Mouse (Mus musculus) skeletal muscle tissue, adult 2 months (tissue): ENCODE data around the gene Zfp706.

Experiments
- DNase-seq: peaks from one replicate; pipeline ENCODE4 v3.0.0-alpha.2; 2012; ENCODE audit warnings: low read depth, low spot score

Gene Zfp706

GRCm38 (mm10) chr15:37007233-37007958 lies at the start of gene Zfp706:
Gene Zfp706, minus strand, starts transcription at chr15:37007773.
- peak; percentile 99 for DNase-seq

DNA sequence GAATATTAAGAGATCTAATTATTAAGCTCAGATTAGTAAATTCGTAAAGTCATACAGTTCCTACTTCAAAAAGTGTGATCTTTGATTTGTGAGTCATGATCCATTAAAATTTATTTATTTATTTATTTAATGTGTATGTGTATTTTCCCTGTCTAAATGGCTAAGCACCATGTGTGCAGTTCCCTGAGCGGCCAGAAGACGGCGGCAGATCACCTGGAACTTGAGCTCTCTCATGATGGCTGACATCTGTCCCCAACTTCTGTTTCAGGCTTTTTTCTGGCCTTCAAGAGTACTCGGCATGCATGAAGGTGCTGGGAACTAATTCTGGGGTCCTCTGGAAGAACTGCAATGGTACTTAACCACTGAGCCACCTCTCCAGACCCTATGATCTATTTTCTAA lies 47.0 kb upstream of the Zfp706 start:
- DNase-seq = no peak

DNA sequence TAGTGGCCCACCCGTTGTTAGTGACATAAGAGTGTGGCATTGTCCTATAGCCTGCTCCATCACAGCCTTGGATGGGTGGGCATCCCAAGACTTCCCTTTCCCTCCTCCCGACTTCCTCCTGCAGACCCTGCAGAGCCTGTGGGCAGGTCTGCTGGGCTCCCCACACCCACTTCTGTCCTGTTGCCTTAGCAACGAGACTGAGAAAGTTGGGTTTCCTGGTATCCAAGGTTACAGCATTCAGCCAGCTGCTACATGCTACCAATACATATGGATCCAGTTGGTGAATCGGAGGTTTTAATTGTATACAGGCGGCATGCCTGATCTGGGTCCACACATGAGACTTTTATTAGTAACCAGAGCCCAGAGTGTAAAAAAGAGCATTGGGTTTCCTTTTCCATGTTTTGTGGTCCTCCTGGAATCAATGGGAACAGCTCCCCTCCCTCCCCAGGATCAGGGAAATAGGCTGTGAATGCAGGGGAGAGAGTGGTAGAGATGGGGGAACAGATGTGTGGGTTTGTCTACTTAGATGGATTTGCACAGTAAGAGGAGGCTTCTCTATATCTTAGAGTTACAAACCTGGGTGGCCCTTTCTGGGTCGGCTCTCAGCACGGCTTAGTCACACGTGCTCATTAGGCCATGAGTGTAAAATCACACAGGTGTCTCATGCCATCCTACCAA lies 45.7 kb upstream of the Zfp706 start:
- DNase-seq = no peak

- DNase-seq = no peak
Measured at GRCm38 (mm10) chr15:37047403-37047802, 39.8 kb upstream of the Zfp706 start.

- no peak for DNase-seq
Measured at GRCm38 (mm10) chr15:37046586-37046985, 39.0 kb upstream of the Zfp706 start.

DNA sequence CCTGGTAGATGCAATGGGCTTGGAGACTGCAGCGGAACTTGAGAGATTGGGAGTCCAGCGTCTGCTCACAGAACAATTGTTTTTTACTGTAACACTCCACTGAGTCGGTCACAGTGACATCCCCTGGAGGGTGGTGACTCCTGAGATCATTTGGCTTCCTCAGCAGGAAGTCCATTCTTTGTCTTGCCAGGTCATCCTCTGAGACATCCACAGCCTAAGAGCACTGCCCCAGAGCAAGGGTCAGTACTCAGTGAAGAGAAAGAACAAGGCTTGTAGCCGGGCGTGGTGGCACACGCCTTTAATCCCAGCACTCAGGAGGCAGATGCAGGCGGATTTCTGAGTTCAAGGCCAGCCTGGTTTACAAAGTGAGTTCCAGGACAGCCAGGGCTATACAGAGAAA lies 38.6 kb upstream of the Zfp706 start:
- no peak for DNase-seq

DNA sequence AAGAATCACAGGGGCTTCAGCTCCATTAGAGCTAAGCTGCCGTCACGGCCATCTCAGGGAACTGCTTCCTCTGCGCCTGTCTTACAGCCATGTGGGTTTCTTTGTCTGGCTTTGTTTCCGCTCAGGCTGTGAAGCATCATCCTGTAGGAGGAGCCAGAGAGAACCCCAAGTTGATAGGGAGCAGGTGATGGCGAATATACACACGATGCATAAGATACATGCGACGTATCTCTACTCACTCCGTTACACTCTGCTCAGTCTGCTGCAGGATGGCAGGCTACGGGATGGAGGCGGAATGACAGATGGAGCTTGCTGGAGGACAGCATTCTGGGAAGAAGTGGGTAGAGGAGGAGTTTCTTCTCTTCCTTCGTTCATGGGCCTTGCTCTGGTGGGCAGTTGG lies 37.9 kb upstream of the Zfp706 start:
- DNase-seq = no peak

DNA sequence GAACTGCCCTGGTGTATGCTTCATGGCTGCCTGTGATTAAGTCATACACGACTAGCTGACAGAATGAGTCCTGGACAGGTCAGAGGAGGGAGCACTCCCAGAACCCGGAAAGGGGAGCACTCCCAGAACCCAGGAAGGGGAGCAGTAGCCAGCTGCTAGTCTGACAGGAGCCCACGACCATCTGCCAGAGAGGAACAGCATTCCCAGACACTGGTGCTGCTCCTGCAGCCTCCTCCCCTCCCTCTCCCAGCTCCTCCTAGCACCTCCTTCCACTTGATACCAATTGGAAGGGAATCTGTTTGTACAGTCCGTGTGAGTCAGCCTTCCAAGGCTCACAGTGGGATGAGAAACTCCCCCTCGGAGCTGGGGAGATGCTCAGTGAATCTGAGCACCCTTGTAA lies 35.0 kb upstream of the Zfp706 start:
- DNase-seq = no peak

- DNase-seq = peak; percentile 30
Measured at GRCm38 (mm10) chr15:37041214-37041613, 33.6 kb upstream of the Zfp706 start.

- no peak for DNase-seq
Measured at GRCm38 (mm10) chr15:37038666-37039065, 31.1 kb upstream of the Zfp706 start.

DNA sequence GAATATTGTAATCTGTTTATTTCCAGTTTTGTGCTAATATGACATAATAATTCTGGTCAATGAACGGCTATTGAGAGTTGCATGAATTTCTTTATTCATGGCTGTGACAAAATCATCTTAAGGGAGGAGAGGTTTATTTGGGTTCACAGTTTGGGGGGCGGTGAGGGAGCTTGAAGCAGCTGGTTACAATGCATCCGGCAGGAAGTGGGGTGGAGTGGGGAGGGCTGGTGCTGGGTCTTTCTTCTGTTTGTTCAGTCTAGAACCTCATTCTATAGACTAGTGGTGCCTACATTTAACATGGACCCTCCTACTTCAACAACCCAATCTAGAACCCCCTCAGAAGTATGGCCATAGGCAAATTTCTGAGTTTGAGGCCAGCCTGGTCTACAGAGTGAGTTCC lies 30.1 kb upstream of the Zfp706 start:
- DNase-seq = no peak

DNA sequence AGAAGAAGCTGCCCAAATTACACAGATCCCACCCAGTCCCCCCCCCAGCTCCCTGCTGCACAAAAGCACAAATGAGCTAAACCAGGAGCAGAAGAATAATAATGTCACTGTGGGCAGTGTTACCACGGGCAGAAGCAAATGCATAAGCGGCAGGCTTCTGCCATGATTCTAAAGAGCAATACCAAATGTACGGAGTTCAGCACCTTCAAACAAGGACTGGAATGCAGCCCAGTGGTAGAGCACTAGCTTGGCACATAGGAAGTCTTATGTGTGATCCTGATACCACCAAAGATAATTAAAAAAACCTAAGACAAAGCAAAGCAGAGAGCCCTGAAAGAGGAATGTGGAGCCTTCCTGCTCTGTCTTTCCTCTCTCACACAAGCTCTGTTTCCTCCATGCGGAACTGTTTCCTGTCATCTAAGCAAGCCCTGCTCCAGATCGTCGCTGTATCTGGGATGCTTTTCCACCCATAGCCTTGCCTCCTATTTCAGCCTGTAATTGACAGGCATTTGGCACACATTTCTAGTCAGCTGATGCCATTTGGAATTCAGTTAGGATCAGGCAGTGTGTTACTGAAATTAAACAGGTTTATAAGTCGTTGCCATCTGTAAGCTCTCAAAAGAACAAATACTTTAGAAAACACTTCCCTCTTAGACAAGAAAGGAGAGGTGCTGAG lies 29.0 kb upstream of the Zfp706 start:
- DNase-seq = no peak

DNA sequence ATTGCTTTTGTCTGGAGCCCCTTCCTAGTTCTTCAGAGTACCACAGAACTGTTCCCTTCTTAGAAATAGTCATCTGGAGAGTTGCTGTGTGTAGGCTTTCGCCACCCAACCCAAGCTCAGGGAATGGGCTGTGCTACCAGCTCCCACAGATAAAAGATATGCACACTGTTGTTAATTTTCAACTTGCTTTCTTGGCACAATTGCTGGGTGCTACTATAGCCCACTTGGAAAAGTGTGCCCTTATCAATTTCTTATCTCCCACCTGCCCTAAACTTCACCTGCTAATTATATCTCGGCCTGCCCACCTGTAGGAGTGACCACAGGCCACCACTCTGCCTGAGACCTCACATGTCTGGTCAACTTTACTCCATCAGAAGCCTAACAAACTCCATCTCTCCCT lies 26.6 kb upstream of the Zfp706 start:
- no peak for DNase-seq

GRCm38 (mm10) chr15:37033431-37033830 lies 25.9 kb upstream of the Zfp706 start:
- no peak for DNase-seq

GRCm38 (mm10) chr15:37031334-37032150 lies 24.0 kb upstream of the Zfp706 start:
- no peak for DNase-seq

GRCm38 (mm10) chr15:37030929-37031328 lies 23.4 kb upstream of the Zfp706 start:
- DNase-seq = no peak

GRCm38 (mm10) chr15:37027956-37028355 lies 20.4 kb upstream of the Zfp706 start:
- DNase-seq = no peak

DNA sequence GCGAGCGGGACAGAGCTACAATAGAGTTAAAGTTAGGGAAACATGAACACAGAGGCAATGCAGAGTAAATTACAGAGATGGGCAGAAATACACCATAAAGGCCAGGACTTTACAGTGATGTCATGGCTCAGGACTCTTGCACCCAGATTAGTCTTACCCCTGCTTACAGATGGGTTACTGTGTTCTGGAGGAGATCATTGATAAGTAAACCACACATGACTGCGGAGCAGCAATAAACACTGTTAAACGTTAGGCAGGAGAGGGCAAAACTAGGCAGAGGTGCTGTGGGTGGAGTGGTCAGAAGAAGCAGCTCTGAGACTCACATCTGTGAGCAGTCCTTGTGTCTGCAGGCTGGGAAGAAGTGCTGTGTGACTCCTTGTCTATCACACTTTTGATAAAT lies 18.9 kb upstream of the Zfp706 start:
- no peak for DNase-seq

DNA sequence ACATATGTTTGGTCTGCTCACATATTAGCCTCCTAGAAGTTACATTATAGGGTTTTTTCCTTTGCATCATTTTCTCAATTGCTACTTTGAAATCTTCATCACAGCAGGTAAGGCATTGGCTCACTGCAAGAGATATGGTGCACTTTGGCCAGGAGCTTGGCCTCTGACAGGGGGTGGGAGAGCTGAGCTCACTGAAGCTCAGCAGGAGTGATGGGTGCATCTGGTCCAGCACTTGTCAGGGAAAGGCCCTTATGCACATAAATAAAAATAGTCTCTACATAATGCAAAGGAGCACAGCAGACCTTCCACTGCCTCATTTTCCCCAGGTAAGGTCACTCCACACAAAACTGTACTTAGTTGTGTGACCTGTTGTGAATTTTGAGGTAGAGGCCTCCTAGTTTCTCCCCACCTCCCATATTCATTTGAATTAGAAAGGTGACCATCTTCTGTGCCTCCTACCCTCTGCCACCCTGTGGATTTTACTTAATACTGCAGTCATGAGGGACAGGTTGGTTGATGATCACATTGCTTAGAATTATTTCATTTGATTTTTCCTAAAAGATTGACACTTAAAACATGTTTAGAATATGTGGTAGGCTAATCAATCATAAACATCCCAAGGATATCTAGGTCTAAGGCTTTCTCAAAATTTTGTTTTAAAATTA lies 13.1 kb upstream of the Zfp706 start:
- DNase-seq = no peak

GRCm38 (mm10) chr15:37019434-37019833 lies 11.9 kb upstream of the Zfp706 start:
- DNase-seq = no peak

- no peak for DNase-seq
Measured at GRCm38 (mm10) chr15:37011897-37012296, 4.3 kb upstream of the Zfp706 start.
